Mouse (Mus musculus) spleen, postnatal 10 days (tissue): ENCODE results near the gene Stard10.
A peak's percentile ranks its signal among the peaks of the same experiment; 100 is the strongest.

Source experiments
- DNase-seq, 2 experiments: peaks; one replicate each; pipeline ENCODE4 v3.0.0; 2021 to 2022; ENCODE audit warnings: low spot score in 2 of 2

The Stard10 gene

DNA sequence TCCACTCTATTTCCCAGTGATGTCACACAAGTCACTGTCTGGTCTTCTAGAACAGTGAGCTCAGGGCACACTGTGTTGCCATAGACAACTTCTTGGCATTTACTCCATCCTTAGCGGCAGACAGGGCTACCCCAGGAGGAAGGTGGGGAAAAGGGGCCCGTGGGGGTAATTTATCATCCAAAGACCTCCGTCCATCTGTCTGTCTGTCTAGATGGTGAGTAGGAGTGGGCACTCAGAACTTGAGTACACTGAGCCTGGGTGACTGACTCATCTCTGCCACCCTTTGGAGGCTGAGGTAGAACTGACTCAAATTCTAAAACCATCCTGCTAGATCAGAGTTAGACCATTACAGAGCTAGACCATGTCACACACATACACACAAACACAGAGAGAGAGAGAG lies at the start of gene Stard10:
TSS of gene Stard10 (plus strand) at position 73 of the 400 bp plus-strand sequence.
- no peak for DNase-seq

DNA sequence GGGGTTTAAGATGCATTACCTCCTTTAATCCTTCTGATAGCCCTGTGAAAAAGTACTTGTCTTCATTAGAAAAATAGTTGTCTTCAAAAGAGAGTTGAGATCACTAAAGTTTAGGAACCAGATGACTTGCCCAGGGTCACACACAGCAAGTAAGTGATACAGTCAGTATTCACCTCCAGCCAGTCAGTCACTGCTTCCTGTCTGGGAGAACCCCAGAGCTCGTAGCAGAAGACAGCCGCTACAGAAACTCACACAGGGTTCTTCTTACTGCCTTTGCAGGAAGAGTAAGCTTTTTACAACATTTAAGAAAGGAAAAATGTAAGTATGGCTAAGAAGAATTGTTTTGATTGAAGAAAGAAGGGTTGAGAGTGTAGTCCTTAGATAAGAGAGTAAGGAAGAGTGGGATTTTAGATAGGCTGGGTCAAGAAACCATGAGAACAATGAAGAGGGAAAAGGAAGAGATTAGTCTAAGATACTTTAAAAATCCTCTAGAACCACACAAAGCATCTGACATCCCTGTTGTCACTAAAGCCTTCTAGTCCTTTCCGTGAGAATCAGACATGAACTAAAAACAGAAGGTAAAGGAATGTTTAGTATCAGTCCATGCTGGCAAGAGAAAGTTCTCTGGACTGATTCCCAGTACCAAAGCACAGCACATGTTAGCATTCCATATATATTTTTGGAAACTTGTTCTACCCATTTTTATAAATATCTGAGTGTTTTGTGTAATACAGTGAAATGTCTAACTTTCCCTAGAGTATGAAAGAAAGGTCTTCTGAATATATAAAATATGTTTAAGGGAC lies 49.2 kb upstream of the Stard10 start:
- no peak for DNase-seq

- no peak for DNase-seq
Measured at GRCm38 (mm10) chr7:101271602-101272001, 45.3 kb upstream of the Stard10 start.

DNA sequence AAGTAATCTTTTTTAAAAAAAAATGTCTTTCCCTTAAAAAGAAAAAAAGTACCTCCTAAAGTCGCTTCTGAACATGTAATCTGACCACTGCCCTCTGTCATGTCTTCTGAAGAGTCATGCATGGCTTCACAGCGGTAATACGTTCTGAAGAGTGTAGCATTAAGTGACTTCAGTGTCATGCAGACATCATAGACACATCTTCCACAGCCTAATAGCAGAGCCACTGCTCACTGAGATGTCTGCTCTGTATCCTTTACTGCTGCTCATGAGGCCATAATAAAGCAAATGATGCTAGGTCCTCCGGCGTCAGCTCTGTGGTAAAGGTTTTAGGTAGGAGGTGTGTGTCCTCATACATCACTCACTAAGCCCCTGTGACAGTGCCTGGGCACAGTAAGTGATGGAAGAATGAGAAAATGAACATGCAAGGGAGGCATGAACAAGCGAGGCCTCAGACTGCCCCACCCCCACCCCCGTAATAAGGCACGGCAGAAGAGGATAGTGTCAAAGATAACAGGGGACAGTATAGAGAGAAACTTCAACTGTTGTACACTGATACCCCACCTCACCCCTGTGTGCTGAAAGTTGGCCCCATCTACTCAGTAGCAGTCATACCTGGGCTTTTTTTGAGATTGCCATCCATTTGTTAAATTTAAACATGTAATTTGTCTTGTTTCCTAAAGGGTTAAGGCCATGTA lies 44.3 kb upstream of the Stard10 start:
- DNase-seq = no peak

GRCm38 (mm10) chr7:101282721-101283120 lies 34.2 kb upstream of the Stard10 start:
- DNase-seq = no peak

GRCm38 (mm10) chr7:101284504-101284903 lies 32.4 kb upstream of the Stard10 start:
- peak in 1 of 2 experiments; percentile 2 for DNase-seq

- peak in 1 of 2 experiments; percentile 7 for DNase-seq
Measured at GRCm38 (mm10) chr7:101286891-101287290, 30.0 kb upstream of the Stard10 start.

DNA sequence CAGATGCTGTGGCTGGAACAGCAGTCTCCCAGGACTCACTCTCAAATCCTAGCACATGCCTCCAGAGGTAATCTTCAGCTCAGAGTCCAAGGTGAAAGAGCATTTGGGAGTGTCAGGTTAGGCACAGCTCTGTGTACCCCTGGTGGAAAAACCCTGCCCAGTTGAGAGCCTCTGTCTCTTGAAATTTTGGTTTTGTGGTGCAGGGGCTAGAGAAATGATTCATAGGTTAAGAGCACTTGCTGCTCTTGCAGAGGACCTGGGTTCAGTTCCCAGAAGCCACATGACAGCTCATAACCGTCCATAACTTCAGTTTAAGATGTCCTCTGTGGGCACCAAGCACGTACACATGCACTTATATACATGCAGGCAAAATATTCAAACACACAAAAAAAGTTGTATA lies 29.1 kb upstream of the Stard10 start:
- peak in 1 of 2 experiments; percentile 5 for DNase-seq

GRCm38 (mm10) chr7:101288436-101288835 lies 28.4 kb upstream of the Stard10 start:
- peak in 1 of 2 experiments; percentile 66 for DNase-seq

DNA sequence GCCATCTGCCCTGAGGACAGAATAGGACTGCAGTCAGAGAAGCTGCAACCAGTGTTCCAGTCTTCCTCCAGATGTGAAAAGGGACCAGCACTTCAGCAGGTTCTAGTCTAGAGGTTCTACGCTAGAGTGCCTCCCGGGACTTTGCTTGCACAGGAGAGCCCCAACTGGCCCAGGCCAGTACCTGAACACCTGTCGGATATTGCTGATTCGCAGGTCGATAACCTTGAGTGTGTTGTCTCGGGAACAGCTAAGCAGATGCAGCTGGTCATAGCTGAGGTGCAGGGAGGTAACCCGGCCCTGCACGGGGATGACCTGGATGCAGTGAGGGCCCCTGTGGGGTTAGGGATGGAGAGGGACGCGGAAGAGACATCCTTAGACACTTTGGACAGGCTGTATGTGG lies 26.5 kb upstream of the Stard10 start:
- DNase-seq = no peak

DNA sequence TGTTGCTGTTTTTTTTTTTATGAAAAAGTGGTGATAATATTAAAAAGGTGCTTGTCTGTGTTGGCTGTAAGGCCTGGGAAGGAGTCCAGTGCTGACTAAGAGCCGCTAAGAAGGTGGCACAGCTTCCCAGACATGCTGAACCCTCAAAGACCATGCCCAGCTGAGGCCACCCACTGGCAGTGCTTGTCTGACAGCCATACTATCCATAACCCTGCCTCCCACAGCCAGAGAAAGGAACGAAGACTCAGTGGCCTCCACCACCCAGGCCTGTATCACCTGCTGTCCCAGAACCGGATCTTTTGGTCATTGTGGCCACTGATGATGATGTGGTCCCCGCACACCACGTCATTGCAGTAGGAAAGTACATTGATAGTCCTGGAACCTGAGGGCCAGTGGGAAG lies 25.7 kb upstream of the Stard10 start:
- DNase-seq = no peak

- no peak for DNase-seq
Measured at GRCm38 (mm10) chr7:101291641-101292040, 25.2 kb upstream of the Stard10 start.

GRCm38 (mm10) chr7:101292086-101292485 lies 24.8 kb upstream of the Stard10 start:
- no peak for DNase-seq

DNA sequence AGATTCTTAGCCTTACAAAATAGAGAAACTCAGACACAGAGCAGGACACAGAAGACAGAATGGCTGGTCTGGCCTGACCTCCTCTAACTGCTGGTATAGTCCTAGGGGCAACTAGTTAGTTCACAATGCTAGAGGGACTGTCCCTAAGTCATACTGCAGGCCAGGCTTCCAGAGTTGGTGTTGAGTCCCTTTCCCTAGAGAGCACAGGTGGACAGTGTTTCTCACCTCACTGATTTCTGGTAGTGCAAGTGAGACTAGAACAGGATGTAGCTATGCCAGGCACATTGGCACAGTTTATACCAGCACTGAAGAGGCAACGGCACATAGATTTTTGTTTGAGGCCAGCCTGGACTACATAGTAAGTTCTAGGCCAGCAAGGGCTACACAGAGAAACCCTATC lies 24.2 kb upstream of the Stard10 start:
- no peak for DNase-seq

- DNase-seq = no peak
Measured at GRCm38 (mm10) chr7:101293138-101293537, 23.7 kb upstream of the Stard10 start.

DNA sequence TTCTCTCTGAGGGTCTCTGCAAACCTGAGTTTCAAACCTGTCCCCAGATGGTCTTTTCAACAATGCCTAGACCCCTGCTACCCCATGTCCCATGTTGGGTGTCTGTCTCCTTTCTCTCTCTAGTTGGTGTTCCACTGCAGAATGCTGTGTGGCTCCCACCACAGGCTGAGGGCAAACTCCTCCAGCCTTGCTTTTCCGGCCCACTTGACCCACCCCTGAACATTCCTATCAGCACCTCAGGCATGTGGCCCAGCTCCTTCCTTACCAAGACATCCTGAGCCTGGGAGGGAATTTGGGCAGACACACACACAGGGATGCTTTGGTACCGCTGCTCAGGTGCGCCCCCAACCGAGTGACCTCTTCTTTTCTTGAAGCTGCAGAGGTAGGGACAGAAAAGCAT lies 23.3 kb upstream of the Stard10 start:
- DNase-seq = no peak

GRCm38 (mm10) chr7:101295438-101295837 lies 21.4 kb upstream of the Stard10 start:
- no peak for DNase-seq

DNA sequence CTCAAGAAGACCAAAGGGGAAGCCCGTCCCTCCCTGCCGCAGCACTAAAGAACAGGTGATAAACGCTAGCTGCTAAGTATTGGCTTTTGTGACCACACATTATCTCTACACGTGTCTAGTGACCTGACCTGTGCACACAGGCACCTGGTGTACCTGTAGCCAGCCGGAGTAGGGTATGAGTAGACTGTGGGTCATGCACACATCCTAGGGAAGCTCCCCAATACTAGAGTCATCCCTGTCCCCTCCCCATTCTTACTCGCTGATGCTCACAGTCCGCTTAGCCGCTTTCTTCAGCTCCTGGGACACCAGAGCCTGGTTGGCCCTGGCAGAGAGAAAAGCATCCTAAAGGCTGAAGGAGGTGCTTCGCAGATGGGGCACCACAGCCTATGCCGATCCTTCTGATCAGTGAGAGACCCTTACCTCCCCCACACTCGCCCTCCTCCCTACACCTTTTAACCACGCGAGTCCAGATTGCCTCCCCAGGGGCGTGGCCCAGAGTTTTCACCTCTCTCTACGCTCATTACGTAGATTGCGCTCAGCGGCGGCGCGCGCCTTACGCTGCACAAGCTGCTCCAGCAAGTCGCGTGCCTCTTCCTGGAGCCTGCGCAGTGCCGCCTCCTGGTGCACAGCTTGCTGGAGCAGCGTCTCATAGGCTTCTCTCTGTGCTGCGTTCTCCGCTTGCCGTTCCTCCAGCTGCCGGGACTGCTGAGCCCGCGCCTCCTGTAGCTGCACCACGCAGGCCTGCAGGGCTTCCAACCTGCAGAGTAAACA lies 20.4 kb upstream of the Stard10 start:
- peak in 1 of 2 experiments; percentile 61 for DNase-seq

- DNase-seq = no peak
Measured at GRCm38 (mm10) chr7:101297023-101297405, 19.9 kb upstream of the Stard10 start.

DNA sequence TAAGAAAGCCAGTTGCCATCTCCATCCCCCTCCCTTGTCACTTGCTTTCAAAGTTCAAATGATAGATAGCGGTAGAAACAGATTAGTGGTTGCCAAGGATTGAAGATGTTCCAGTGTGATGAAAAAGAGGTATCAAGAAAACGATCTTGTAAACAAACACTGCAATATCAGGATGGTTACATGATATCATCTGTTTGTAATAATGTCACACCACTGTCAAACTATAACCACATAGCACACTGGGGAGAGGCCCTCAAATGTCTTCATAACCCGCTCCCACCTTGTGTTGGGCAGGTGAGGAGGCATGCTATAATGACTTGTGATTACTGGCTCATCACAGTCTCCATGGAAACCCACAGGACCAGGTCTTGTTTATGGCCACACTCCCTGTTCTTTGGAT lies 18.5 kb upstream of the Stard10 start:
- no peak for DNase-seq

DNA sequence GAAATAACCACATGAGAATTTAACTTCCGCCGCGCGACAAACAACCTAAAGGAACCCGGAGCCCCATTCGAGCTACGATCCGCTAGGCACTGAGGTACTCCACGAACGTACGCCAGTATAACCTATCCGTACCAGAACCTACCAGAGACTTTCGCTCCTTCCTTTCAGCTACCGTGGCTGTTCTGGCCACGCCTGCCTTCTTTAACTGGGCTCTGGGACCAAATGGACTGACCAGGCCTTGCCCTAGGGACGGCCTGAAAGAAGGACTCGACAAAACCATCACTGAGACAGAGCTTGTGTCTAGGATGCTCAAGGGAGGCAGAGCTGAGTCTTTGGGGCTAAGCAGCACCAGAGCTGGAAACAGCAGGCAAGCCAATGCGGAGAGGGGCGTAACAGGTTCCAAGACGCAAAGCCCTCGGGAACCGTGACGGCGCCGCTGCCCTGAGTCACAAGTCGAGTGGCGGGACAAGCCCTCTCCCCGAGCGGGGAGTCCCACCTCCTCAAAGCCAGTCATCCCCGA lies 15.5 kb upstream of the Stard10 start:
- peak in 1 of 2 experiments; percentile 52 for DNase-seq

DNA sequence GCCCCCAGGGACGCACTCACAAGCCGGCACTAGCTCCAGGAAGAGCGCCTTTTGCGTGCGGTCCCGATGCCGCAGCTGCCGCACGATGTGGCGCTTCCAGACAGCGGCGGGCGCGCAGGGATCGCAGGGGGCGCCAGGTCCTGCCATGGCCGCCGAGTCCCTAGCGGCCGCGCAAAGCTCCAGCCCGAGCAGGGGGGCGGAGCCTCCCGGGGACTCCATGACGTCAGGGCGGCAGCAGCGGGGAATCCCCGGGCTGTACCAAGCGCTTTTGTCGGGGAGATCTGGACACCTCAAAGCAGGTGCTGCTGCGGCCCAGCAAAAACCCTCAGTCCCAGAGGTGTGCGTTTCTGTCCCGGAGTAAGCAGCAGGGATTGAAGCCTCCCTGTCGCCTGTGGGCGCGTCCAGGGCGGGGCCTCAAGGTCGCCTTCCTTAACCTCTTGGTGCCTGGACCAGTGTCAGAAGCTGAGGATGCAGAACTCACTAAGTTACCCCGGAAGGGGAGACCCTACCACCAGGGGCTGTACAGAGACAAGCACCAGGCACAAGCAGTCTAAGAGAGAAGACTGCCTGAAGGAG lies 14.9 kb upstream of the Stard10 start, which contains the start of gene Atg16l2:
TSS of gene Atg16l2 (minus strand) at position 371 of the 576 bp plus-strand sequence.
- DNase-seq = peak; percentile 85 to 92
